Mouse (Mus musculus): ENCODE data around the gene Hivep1. TPM values are rescaled to one million over a fixed set of nuclear protein-coding genes. Genes with fewer than 3 reads are reported as not detected.

The Hivep1 gene
- polyA plus RNA-seq, 1 experiment from 2014 or later, result 2.4 TPM

GRCm38 (mm10) chr13:42174827-42175420, 123.1 kb downstream of the Hivep1 start:
- Histone ChIP-seq H3K4me1 (replicated peaks) (no peaks in the 10 kb centered on the region), H3K27me3 (no peaks in the 10 kb centered on the region), H3K9me3 (replicated peaks) (no peaks in the 10 kb centered on the region), H3K4me2 (no peak overlapping the region), H3K36me3 (peaks cover 12% of the 10 kb centered on the region; the same call in 1 of the 2 replicates), H3K27ac (no peak overlapping the region), H3K9ac (no peak overlapping the region), H3K4me3 (replicated peaks) (no peak overlapping the region)
- WGBS (ENCODE audit: insufficient replicate concordance), result 55% methylated on average over 3 of the region's 3 CpGs
- DNase-seq (no peak), ATAC-seq (ENCODE audit: low read depth) (no peak)

- ATAC-seq (ENCODE audit: low read depth) (no peak), DNase-seq (no peak)
- H3K4me1 ChIP-seq (replicated peaks), result no peaks in the 10 kb centered on the region
- H3K4me2 ChIP-seq, result no peak overlapping the region
- no peaks in the 10 kb centered on the region for H3K9me3 ChIP-seq (replicated peaks)
- H3K27ac ChIP-seq, result no peak overlapping the region
- peaks cover 14% of the 10 kb centered on the region for H3K36me3 ChIP-seq
- H3K27me3 ChIP-seq, result no peaks in the 10 kb centered on the region
- 75% methylated on average over 5 of the region's 5 CpGs for WGBS (ENCODE audit: insufficient replicate concordance)
- H3K9ac ChIP-seq, result no peak overlapping the region
- no peak overlapping the region for H3K4me3 ChIP-seq (replicated peaks)
Measured at GRCm38 (mm10) chr13:42182635-42183034, 130.8 kb downstream of the Hivep1 start.

- Histone ChIP-seq H3K4me3 (replicated peaks) (no peak overlapping the region), H3K4me2 (no peak overlapping the region), H3K4me1 (replicated peaks) (no peaks in the 10 kb centered on the region), H3K27me3 (no peaks in the 10 kb centered on the region), H3K9me3 (replicated peaks) (no peaks in the 10 kb centered on the region), H3K36me3 (peaks cover 14% of the 10 kb centered on the region), H3K27ac (no peak overlapping the region), H3K9ac (no peak overlapping the region)
- ATAC-seq (ENCODE audit: low read depth) (no peak), DNase-seq (no peak)
- 90% methylated on average over 17 of the region's 17 CpGs for WGBS (ENCODE audit: insufficient replicate concordance)
Measured at GRCm38 (mm10) chr13:42184131-42184530, 132.3 kb downstream of the Hivep1 start.

GRCm38 (mm10) chr13:42193016-42193415, 141.2 kb downstream of the Hivep1 start:
- 61% methylated on average over 9 of the region's 9 CpGs for WGBS (ENCODE audit: insufficient replicate concordance)
- no peaks in the 10 kb centered on the region for H3K4me1 ChIP-seq (replicated peaks)
- H3K36me3 ChIP-seq, result no peaks in the 10 kb centered on the region
- H3K9ac ChIP-seq, result no peak overlapping the region
- ATAC-seq (ENCODE audit: low read depth), result no peak
- H3K4me2 ChIP-seq, result no peak overlapping the region
- no peak for DNase-seq
- no peak overlapping the region for H3K4me3 ChIP-seq (replicated peaks)
- no peak overlapping the region for H3K27ac ChIP-seq
- H3K9me3 ChIP-seq (replicated peaks), result no peaks in the 10 kb centered on the region
- no peaks in the 10 kb centered on the region for H3K27me3 ChIP-seq

GRCm38 (mm10) chr13:42195671-42196070, 143.8 kb downstream of the Hivep1 start:
- Histone ChIP-seq H3K27ac (no peak overlapping the region), H3K4me2 (no peak overlapping the region), H3K9me3 (replicated peaks) (no peaks in the 10 kb centered on the region), H3K9ac (no peak overlapping the region), H3K36me3 (no peaks in the 10 kb centered on the region), H3K4me3 (replicated peaks) (no peak overlapping the region), H3K27me3 (no peaks in the 10 kb centered on the region), H3K4me1 (replicated peaks) (no peaks in the 10 kb centered on the region)
- ATAC-seq (ENCODE audit: low read depth) (no peak), DNase-seq (no peak)
- 77% methylated on average over 7 of the region's 7 CpGs for WGBS (ENCODE audit: insufficient replicate concordance)

- Histone ChIP-seq H3K36me3 (no peaks in the 10 kb centered on the region), H3K4me2 (no peak overlapping the region), H3K9ac (no peak overlapping the region), H3K27ac (no peak overlapping the region), H3K4me3 (replicated peaks) (no peak overlapping the region), H3K9me3 (replicated peaks) (no peaks in the 10 kb centered on the region), H3K27me3 (no peaks in the 10 kb centered on the region), H3K4me1 (replicated peaks) (no peaks in the 10 kb centered on the region)
- 74% methylated on average over 2 of the region's 2 CpGs for WGBS (ENCODE audit: insufficient replicate concordance)
- ATAC-seq (ENCODE audit: low read depth) (no peak), DNase-seq (no peak)
Measured at GRCm38 (mm10) chr13:42197656-42198055, 145.8 kb downstream of the Hivep1 start.

- WGBS (ENCODE audit: insufficient replicate concordance), result 62% methylated on average over 6 of the region's 6 CpGs
- H3K4me1 ChIP-seq (replicated peaks), result no peaks in the 10 kb centered on the region
- no peaks in the 10 kb centered on the region for H3K9me3 ChIP-seq (replicated peaks)
- H3K36me3 ChIP-seq, result no peaks in the 10 kb centered on the region
- H3K4me3 ChIP-seq (replicated peaks), result no peak overlapping the region
- H3K27ac ChIP-seq, result no peak overlapping the region
- DNase-seq (no peak), ATAC-seq (ENCODE audit: low read depth) (no peak)
- H3K4me2 ChIP-seq, result no peak overlapping the region
- no peaks in the 10 kb centered on the region for H3K27me3 ChIP-seq
- no peak overlapping the region for H3K9ac ChIP-seq
Measured at GRCm38 (mm10) chr13:42213556-42213955, 161.7 kb downstream of the Hivep1 start.

GRCm38 (mm10) chr13:42222401-42222800, 170.6 kb downstream of the Hivep1 start:
- Histone ChIP-seq H3K9ac (no peak overlapping the region), H3K4me2 (no peak overlapping the region), H3K4me3 (replicated peaks) (no peak overlapping the region), H3K4me1 (replicated peaks) (no peaks in the 10 kb centered on the region), H3K27ac (no peak overlapping the region), H3K27me3 (no peaks in the 10 kb centered on the region), H3K9me3 (replicated peaks) (no peaks in the 10 kb centered on the region), H3K36me3 (no peaks in the 10 kb centered on the region)
- DNase-seq (no peak), ATAC-seq (ENCODE audit: low read depth) (no peak)
- 70% methylated on average over 7 of the region's 7 CpGs for WGBS (ENCODE audit: insufficient replicate concordance)

GRCm38 (mm10) chr13:42228849-42229248, 177.0 kb downstream of the Hivep1 start:
- no peaks in the 10 kb centered on the region for H3K36me3 ChIP-seq
- WGBS (ENCODE audit: insufficient replicate concordance), result 74% methylated on average over 10 of the region's 10 CpGs
- H3K4me1 ChIP-seq (replicated peaks), result no peaks in the 10 kb centered on the region
- no peak overlapping the region for H3K4me3 ChIP-seq (replicated peaks)
- H3K9ac ChIP-seq, result no peak overlapping the region
- no peak overlapping the region for H3K27ac ChIP-seq
- H3K9me3 ChIP-seq (replicated peaks), result no peaks in the 10 kb centered on the region
- no peak overlapping the region for H3K4me2 ChIP-seq
- no peaks in the 10 kb centered on the region for H3K27me3 ChIP-seq
- DNase-seq, result no peak
- no peak for ATAC-seq (ENCODE audit: low read depth)

GRCm38 (mm10) chr13:42233741-42234419, 182.1 kb downstream of the Hivep1 start:
- no peak for ATAC-seq (ENCODE audit: low read depth)
- DNase-seq, result no peak
- Histone ChIP-seq H3K4me2 (no peak overlapping the region), H3K36me3 (no peaks in the 10 kb centered on the region), H3K9me3 (replicated peaks) (no peaks in the 10 kb centered on the region), H3K4me1 (replicated peaks) (no peaks in the 10 kb centered on the region), H3K4me3 (replicated peaks) (no peak overlapping the region), H3K9ac (no peak overlapping the region), H3K27ac (no peak overlapping the region), H3K27me3 (no peaks in the 10 kb centered on the region)
- 61% methylated on average over 9 of the region's 9 CpGs for WGBS (ENCODE audit: insufficient replicate concordance)

- Histone ChIP-seq H3K27me3 (no peaks in the 10 kb centered on the region), H3K36me3 (no peaks in the 10 kb centered on the region), H3K4me3 (replicated peaks) (no peak overlapping the region), H3K9ac (no peak overlapping the region), H3K27ac (no peak overlapping the region), H3K9me3 (replicated peaks) (no peaks in the 10 kb centered on the region), H3K4me2 (no peak overlapping the region), H3K4me1 (replicated peaks) (no peaks in the 10 kb centered on the region)
- 67% methylated on average over 3 of the region's 3 CpGs for WGBS (ENCODE audit: insufficient replicate concordance)
- ATAC-seq (ENCODE audit: low read depth) (no peak), DNase-seq (no peak)
Measured at GRCm38 (mm10) chr13:42238520-42238919, 186.7 kb downstream of the Hivep1 start.

GRCm38 (mm10) chr13:42242131-42242530, 190.3 kb downstream of the Hivep1 start:
- Histone ChIP-seq H3K4me1 (replicated peaks) (no peaks in the 10 kb centered on the region), H3K9me3 (replicated peaks) (no peaks in the 10 kb centered on the region), H3K9ac (no peak overlapping the region), H3K36me3 (no peaks in the 10 kb centered on the region), H3K27ac (no peak overlapping the region), H3K4me2 (no peak overlapping the region), H3K4me3 (replicated peaks) (no peak overlapping the region), H3K27me3 (no peaks in the 10 kb centered on the region)
- no peak for DNase-seq
- ATAC-seq (ENCODE audit: low read depth), result no peak
- WGBS (ENCODE audit: insufficient replicate concordance), result 37% methylated on average over 3 of the region's 3 CpGs

All from liver, embryonic 13.5 days (tissue).